Mouse (Mus musculus) MEL (cell line): ENCODE measurements around the gene Smc6.

Source experiments
- BHLHE40 ChIP-seq: IDR thresholded peaks from 2 replicates; pipeline ENCODE4 v1.6.1; 2012; ENCODE audit warnings: low read depth, mild to moderate bottlenecking, inconsistent platforms, low read length, improper control_type of control experiment, borderline replicate concordance
- CTCF ChIP-seq, 3 experiments: IDR thresholded peaks in 2 of 3; conservative IDR thresholded peaks in 1 of 3; 2 replicates each; pipeline ENCODE4 v1.5.1; 2011 to 2012; ENCODE audit warnings: low read length in 3 of 3, low read depth in 2 of 3, mild to moderate bottlenecking in 2 of 3, improper control_type of control experiment in 1 of 3, inconsistent platforms in 1 of 3, mixed read lengths in 1 of 3, moderate library complexity in 1 of 3; ENCODE audit not compliant: control insufficient read depth in 1 of 3, insufficient read depth in 1 of 3, poor library complexity in 1 of 3, severe bottlenecking in 1 of 3
- EP300 ChIP-seq, 2 experiments: IDR thresholded peaks; 2 replicates each; pipeline ENCODE4 v1.6.1; 2011; ENCODE audit warnings: improper control_type of control experiment in 2 of 2, low read length in 2 of 2, low read depth in 1 of 2, mild to moderate bottlenecking in 1 of 2
- HCFC1 ChIP-seq: IDR thresholded peaks from 2 replicates; pipeline ENCODE4 v1.6.1; 2012; ENCODE audit warnings: low read depth, mild to moderate bottlenecking, inconsistent platforms, low read length, improper control_type of control experiment, moderate library complexity
- KAT2A ChIP-seq: conservative IDR thresholded peaks from 2 replicates; pipeline ENCODE4 v1.6.1; 2012; ENCODE audit warnings: low read depth, low read length, improper control_type of control experiment, inconsistent platforms
- POLR2A ChIP-seq, 2 experiments: IDR thresholded peaks; 2 replicates each; pipeline ENCODE4 v1.6.1; 2011 to 2012; ENCODE audit warnings: low read length in 2 of 2, mild to moderate bottlenecking in 2 of 2, control low read depth in 1 of 2, improper control_type of control experiment in 1 of 2, low read depth in 1 of 2, moderate library complexity in 1 of 2; ENCODE audit not compliant: control insufficient read depth in 1 of 2, insufficient read depth in 1 of 2, poor library complexity in 1 of 2
- POLR2AphosphoS2 ChIP-seq: IDR thresholded peaks from 2 replicates; pipeline ENCODE4 v1.6.1; 2011; ENCODE audit warnings: low read length, improper control_type of control experiment
- TCF12 ChIP-seq: IDR thresholded peaks from 2 replicates; pipeline ENCODE4 v1.6.1; 2014; ENCODE audit warnings: low read depth, mild to moderate bottlenecking, inconsistent platforms, low read length, improper control_type of control experiment, moderate library complexity
- ZC3H11A ChIP-seq: IDR thresholded peaks from 2 replicates; pipeline ENCODE4 v1.6.1; 2012; ENCODE audit warnings: low read depth, mild to moderate bottlenecking, inconsistent platforms, low read length, improper control_type of control experiment

DNA sequence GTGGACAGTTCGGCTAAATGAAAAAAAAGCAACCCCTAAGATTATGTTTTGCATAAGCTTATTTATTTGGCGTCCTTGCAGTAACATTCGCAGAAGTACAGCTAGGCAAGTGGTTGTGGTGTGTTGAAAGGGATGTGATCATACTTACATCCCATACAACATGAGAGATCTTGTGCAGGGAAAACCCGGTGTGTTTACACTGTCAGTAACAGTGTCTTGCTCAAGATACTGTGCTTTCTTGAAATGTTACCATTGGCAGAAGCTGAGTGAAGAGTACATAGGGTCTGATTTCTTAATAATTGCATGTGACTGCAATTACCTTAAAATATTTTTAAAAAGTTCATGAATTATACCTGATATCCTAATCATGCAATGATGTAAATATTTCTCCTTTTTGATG lies 6.9 kb downstream of the Smc6 start:
- no peak for TF ChIP-seq POLR2A (IDR thresholded peaks at IDR 0.05; ENCODE audit: control insufficient read depth in 1 of 2, insufficient read depth in 1 of 2, low read depth in 1 of 2, low read length in 2 of 2, poor library complexity in 1 of 2)
- TF ChIP-seq CTCF (IDR thresholded peaks at IDR 0.05 in 2 of 3, conservative IDR thresholded peaks at IDR 0.05 in 1 of 3; ENCODE audit: control insufficient read depth in 1 of 3, insufficient read depth in 1 of 3, low read depth in 2 of 3, low read length in 3 of 3, poor library complexity in 1 of 3, severe bottlenecking in 1 of 3): no peak
- no peak for TF ChIP-seq POLR2AphosphoS2
- no peak for TF ChIP-seq HCFC1
- no peak for TF ChIP-seq TCF12
- no peak for TF ChIP-seq KAT2A
- no peak for TF ChIP-seq EP300 (IDR thresholded peaks at IDR 0.05; ENCODE audit: low read depth in 1 of 2, low read length in 2 of 2)
- no peak for TF ChIP-seq BHLHE40
- no peak for TF ChIP-seq ZC3H11A
